Mouse (Mus musculus): ENCODE data around the gene Ccnt1.

Ccnt1 gene

DNA sequence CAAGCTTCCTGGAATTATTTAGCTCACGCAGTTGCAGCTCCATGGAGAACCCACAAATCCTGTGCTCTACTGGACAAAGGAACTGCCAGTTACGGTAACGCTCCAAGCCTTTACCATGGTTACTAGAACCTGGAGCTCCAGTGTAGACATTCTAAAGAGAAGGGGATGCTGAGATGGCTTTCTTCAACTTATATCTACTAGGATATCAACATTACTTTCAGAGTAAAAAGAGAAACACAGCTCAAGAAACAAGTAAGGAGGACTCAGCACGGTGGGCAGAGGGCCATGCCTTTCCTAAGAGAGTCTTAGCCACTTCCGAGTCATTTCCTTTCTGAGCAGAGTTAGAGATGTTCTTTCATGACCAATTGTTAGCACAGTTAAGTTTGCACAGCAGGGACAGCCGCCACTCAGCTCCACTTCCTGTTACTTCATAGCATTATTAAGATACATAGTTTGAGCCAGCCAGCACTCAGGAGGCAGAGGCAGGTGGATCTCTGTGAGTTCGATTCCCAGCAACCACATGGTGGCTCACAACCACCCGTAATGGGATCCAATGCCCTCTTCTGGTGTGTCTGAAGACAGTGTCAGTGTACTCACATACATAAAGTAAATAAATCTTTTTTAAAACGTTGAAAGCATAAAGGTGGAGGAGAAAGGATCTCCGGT is at the start of gene Ccnt1, which contains the start of gene 4930415O20Rik:
TSS of gene Ccnt1 (minus strand) at position 51 of the 666 bp plus-strand sequence.
TSS of gene 4930415O20Rik (plus strand) at position 132 of the 666 bp plus-strand sequence.
- no peak for DNase-seq

- DNase-seq = peak; percentile 59
These were observed 46.4 kb upstream of the Ccnt1 start for GRCm38 (mm10) chr15:98617176-98617537.

GRCm38 (mm10) chr15:98616362-98617175 is 45.8 kb upstream of the Ccnt1 start:
- no peak for DNase-seq

GRCm38 (mm10) chr15:98615751-98616150 is 45.0 kb upstream of the Ccnt1 start:
- DNase-seq = no peak

DNA sequence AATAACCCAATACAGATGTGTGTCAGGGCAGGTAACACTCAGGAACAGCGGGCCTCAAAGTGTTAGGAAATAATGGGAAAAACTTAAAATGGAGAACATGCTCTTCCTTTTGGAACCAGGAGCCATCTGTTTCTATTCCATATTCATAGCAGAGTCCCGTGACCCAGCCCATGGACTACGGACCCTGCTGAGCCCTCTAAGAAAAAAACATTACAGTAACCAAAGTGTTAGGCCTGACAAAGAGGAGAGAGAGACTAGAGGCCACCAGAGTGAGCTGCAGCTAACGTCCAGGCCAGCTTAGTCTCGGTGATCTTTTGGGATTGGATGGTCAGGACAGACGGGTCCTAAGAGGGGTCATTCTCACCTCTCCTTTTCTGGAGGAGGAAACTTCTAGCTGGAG is 44.2 kb upstream of the Ccnt1 start:
- no peak for DNase-seq

- no peak for DNase-seq
These were observed 43.8 kb upstream of the Ccnt1 start for GRCm38 (mm10) chr15:98614551-98614950.

DNA sequence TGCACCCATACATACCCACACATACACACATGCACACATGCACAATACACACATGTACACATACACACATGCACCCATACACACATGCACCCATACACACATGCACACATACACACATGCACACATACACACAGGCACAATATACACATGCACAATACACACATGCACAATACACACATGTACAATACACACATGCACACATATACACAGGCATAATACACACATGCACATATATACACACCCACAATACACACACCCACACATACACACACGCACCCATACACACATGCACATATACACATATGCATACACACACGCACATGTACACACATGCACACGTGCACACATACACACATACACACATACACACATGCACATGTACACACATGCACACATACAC is 41.5 kb upstream of the Ccnt1 start:
- no peak for DNase-seq

DNA sequence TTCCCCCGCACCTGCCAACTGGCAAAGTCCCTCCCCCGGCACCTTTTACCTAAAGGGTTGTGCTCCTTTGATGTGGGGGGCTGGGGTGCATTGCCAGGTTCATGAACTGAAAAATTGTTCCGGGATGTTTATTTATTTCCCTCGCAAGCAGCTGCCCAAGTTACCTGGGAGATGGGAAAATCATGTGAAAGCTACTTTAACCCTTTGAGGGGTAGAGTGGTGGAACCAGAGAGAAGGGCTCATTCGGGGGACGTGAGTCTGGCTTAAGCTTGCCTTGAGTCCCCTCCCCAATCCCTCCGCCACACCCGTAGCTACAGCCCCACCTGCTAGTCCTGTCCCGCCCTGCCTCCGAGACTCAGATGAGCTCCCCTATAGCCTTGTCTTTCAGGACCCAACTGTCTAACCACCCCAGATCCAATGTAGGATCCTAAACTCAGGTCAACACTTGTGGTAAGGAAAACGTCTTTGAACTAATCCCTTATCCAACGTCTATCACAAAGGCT is 39.5 kb upstream of the Ccnt1 start:
- no peak for DNase-seq

- peak; percentile 83 for DNase-seq
These were observed 38.8 kb upstream of the Ccnt1 start, which contains the start of gene Adcy6 for GRCm38 (mm10) chr15:98609331-98610130. TSS of gene Adcy6 (minus strand) at chr15:98610076.

DNA sequence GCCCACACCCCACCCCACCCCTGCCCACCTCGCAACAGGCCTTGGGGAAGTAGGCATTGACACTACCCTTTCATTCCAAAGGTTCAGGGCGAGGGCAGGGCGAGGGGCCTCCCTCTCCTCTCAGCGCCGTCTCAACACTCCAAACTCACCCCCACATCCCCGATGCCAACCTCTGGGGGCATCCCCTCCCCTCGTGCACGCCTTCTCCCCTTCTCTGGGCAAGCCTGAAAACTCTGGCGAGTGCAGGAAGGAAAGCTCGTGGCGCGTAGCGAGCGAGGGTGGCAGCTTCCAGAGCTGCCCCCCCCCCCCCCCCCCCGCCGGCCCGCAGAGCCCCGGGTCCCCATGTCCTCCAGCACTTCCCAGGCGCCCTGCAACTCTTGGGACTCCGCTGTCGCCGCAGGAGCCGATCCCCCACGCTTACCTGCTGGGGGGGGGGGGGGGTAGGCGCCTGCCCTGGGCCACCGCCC is 38.1 kb upstream of the Ccnt1 start:
- no peak for DNase-seq

DNA sequence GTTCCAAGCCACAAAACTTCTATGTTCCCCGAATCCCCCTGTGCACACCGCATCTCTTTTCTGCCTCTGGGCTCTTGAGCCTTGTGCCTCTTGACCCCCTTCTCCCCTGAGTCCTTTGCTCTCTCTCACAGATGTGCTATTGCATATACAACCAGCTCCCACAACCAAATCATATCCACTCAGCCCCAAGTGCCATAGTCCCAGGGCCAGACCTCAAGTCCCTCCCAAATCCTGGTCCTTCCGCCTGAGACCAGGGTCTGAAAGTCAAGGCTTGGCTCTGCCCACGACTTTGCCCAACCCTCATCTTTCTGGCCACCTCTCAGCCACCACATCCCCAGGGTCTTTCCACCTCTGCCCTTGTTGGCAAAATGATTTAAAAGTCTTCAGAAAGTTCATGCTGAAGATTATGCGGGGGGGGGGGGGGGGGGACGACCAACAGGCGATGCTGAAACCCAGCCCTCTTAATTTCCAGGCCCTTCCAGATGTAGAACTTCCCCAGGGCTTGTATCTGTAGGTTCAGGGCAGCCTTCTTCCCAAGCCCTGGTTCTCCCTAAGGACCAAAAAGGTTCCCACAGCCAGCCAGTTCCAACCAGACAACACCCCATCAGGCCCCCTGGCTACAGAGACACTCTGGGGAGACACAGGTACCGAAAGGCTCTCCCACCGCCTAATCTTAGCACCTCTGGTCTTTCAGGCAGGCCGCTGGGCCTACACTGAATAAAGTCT is 37.5 kb upstream of the Ccnt1 start:
- DNase-seq = no peak

GRCm38 (mm10) chr15:98607557-98607956 is 36.8 kb upstream of the Ccnt1 start:
- DNase-seq = no peak

DNA sequence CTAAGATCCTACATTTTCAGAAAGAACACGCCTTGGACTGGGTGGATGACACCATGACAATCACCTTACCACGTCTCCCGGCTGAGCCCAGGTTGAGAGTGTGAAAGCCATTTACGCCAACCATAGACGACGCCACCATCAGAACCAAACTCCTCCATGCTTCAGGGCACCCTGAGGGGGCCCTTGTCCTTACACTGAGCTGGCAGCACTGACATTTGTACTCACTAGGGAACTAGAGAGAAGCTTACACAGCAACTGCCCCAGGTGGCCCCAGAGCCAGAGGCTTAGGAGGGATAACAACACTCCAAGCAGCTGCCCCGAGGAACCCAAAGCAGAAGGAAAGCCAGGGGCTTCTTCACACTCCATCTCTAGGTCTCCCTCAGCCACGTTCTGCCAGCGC is 36.0 kb upstream of the Ccnt1 start:
- no peak for DNase-seq

GRCm38 (mm10) chr15:98606051-98606536 is 35.4 kb upstream of the Ccnt1 start:
- no peak for DNase-seq

GRCm38 (mm10) chr15:98604041-98604575 is 33.4 kb upstream of the Ccnt1 start:
- no peak for DNase-seq

- DNase-seq = no peak
These were observed 32.3 kb upstream of the Ccnt1 start for GRCm38 (mm10) chr15:98602921-98603458.

- no peak for DNase-seq
These were observed 31.6 kb upstream of the Ccnt1 start for GRCm38 (mm10) chr15:98602191-98602881.

DNA sequence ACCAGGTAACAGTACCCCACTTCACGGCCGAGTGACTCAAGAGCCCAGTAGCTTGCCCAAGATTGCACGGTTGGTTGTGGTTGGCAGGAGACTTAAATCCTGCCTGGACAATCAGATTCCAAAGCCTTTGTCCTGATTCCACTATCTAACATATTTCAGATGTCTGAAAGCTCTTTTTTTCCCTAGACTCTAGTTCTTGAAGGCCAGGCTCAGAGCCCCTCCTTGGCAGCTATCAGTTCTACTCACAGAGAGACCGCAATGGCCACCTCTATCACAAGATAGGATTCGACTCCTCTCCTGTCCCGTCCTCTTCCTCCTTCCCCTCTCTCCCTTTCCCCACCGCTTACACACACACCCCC is 31.1 kb upstream of the Ccnt1 start:
- DNase-seq = no peak

- no peak for DNase-seq
These were observed 29.4 kb upstream of the Ccnt1 start for GRCm38 (mm10) chr15:98600036-98600709.

GRCm38 (mm10) chr15:98596609-98597008 is 25.9 kb upstream of the Ccnt1 start:
- DNase-seq = no peak

Measured in right cerebral cortex, postnatal 25 days (tissue).